Mouse (Mus musculus): ENCODE measurements around the gene Rora.
A peak's percentile ranks its signal among the peaks of the same experiment; 100 is the strongest.

Gene Rora

DNA sequence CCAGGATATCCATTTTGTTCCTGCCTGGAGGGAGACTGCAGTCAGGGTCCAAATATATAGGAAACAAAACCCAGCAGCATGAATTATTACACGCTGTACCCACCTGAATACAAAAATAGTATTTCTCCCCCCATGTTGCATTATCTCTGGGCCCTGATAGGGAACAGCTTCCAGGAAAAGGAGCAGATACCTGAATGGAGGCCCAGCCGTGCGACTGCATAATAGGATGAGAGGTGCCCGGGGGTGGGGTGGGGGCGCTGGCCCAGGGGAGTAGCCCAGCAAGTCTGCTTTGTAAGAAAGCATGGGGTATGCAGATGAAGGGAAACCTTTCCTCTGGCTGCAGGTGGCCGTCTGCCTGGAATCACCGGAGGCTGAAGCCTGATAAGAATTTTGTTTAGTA, 108.1 kb downstream of the Rora start:
- DNase-seq, result no peak

DNA sequence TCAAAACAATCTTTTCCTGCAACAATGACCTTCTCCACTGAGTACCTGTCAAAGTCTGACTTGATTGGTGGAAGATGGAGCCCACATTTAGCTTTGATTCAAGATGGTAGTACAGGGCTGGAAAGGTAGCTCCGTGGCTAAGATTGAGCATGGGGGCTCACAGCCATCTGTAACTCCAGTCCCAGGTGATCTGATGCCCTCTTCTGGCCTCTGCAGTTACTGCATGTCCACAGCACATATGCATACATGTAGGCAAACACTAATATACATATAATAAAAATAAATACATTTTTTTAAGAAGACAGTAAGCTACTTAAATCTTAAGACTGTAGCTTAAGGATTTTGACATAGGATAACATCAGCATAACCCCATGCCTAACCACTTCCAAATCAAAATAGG, 112.0 kb downstream of the Rora start:
- peak; percentile 15 for DNase-seq

DNA sequence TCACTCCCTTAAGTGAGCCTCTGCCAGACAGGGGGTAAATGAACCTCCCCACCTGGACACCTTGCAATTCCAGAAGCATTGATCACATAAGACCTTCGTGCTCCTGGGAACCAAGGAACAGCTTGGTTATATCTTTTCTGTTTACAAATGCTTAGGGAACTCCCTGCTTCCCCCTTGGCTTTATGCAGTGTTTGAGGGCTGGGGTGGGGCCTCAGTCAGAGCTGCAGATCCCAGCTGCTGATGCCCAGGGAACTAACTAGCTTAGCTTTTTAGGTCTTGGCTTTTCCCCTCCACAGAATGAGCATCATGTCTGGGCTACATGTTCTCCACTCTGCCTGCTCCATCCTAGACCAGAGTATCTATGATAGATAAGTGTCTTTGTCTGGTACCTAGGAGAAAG, 116.1 kb downstream of the Rora start:
- DNase-seq, result no peak

DNA sequence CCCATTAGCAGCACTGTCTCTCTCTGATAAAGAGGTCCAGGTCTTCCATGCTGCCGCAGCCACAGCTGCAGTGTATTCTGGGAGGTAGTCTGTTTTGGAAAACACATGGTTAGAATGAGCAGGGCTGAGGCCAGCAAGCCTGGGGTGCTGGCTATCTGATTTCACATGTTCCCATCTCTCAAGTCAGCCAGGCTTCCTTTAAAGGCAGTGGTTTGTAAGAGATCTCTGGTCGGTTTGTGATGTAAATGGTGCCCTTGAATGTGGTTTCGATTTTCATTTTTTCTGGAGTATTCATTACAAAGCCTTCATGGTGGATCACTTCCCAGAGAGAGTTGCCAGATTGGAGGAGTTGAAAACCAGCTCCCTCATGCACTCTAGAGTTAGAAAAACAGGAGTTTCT, 117.8 kb downstream of the Rora start:
- no peak for DNase-seq

DNA sequence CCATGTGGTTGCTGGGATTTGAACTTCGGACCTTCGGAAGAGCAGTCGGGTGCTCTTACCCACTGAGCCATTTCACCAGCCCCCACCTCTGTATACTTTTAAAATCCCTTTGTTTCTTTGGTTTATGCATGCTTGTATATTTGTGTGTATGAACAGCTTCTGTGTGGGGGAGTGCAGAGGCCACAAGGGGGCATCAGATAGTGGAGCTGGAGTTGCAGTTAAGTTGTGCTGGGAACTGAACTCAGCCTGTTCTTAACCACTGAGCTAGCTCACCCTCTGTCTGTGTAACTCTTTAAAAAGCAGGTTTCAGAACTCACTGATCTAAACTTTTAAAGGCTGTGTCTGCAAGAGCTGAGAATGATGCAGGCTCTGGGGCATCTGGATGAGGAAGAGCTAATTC, 120.2 kb downstream of the Rora start:
- DNase-seq, result no peak

DNA sequence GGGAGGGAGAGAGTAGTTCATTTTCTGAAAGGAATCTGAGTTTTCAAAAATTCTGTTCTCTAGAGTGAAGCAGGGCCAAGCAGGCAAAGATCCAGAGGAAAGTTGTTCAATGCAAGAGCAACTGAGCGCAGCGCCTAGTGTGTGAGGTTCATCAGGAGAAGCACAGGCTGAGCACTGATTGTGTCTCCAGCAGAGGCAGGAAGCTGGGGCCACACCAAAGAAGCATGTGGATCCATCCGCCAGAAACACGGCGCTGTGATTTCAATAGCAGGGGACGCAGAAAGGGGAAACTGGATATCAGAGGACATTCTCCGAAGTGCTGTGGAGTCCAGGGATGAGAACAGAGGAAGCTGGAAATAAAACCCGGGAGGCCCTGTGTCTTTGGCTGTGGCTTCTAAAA, 128.4 kb downstream of the Rora start:
- DNase-seq, result no peak

DNA sequence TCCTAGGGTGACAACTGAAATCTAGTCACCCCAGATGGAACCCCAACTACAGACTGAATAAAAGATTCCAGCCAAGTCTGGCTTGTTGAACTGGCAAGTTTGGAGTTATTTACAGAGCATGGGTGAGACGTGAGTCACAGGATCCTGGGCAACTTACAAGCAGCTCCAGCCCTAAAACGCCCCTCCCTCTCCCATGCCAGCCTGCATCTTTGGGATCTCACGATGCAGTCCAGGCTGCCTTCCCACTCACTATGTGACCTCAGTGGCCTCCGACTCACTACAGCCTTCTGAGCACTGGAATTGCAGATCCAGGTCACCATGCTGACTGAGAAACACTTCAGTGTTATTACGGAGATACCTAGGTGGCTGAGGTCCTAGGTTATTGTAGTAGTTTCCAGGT, 129.0 kb downstream of the Rora start:
- no peak for DNase-seq

DNA sequence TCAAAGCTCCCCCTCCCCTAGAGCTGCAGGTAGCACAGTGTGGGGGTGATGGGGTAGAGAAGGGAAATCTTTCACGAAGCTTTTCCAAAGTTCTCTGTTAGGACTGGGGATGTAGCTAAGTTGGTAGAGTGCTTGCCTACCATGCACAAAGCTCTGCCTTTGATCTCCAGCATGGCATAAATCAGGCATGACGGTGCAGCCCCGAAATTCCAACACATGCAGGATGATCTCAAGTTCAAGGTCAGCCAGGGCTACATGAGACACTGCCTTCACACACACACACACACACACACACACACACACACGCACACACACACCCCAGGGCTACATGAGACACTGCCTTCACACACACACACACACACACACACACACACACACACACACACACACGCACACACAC, 129.7 kb downstream of the Rora start:
- no peak for DNase-seq

DNA sequence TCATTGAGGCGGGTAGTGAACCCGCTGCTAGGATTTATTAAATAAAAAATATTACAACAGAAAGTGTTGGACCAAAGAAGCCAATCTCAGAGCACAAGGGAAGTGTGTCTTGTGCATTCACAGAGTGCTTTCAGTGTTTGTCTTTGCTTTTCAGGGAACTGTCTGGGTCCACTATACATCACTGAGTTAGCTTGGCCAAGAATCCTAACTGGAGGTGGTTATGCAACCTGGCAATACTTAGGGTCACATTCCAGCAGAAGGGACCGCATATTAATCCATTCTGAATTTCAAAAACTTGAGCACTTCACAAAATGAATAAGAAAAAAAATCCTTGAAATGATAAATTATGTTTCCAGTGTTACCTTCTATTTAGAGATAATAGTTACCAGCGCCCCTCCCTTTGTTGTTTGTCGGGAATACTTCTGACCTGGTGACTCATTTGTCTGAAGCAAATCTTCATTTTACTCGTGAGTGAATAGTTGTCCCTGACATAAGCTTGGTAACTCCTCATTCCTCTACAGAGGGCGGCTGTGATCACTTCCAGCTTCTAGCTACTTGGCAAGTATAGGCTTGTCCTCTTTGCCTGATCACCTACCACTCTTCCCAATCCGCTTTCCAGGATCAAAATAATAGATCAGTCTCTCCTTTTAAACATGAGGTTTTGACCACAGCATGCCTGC, 133.2 kb downstream of the Rora start:
- DNase-seq, result no peak

DNA sequence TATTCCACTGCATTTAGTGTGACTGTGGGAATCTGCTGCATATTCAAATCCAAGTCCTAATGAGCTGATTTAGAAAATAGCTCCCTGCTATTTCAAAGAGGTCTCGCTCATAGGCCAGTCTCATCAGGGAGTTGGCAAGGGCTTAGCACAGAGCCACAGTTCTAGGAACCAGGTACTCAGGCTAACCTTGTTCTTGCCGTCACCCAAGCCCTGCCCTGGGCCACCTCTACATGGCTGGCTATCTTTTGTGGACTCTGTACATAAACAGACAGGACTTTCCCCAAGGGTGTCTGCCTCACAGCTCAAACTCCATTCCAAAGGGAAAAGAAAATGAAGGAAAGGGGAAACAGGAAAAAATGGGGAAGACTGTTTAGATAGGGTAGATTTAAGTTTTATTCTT, 134.1 kb downstream of the Rora start:
- DNase-seq, result no peak

DNA sequence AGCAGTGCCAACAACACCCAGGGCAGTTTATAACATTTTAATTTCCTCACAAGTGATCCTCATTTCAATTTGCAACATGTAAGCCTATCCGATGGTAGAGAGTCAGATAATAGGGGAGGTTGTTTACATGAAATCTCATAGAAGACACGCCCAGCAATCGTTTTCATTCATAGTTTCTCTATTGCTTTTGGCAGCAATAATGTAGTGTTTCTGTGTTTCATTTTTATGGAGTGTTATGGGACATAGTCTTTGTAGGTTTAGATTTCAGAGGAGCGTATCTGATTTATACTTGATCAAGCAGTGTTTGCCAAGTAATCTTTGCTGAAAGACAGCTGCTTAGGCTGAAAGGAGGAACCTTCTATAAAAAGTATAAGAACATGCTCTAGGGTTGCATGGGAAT, 137.3 kb downstream of the Rora start:
- no peak for DNase-seq

DNA sequence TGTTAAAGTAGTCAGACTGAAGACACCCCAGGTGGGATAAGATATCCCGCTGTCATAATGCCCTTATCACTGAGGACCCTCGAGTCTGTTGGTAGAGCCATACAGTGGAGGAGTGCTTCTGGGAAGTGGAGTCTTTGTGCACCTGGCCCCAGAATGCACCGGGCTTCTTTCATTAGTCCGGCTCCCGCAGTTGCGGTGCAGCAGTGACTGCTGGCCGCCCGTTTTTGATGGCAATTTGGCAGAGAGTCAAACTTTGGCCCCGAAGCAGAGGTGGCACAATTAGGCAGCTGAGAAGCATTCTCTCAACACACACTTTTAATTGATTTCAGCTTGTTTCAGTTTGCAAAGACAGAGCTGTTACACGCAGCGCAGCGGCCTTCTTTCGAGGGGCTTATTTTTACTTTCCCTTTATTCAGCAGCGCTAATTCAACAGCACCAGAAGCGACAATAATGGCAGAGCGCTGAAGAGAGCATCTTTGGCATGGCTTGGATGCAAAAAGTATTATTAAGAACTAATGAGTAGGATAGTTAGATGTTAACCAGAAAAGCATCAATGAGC, 138.5 kb downstream of the Rora start:
- DNase-seq, result no peak

DNA sequence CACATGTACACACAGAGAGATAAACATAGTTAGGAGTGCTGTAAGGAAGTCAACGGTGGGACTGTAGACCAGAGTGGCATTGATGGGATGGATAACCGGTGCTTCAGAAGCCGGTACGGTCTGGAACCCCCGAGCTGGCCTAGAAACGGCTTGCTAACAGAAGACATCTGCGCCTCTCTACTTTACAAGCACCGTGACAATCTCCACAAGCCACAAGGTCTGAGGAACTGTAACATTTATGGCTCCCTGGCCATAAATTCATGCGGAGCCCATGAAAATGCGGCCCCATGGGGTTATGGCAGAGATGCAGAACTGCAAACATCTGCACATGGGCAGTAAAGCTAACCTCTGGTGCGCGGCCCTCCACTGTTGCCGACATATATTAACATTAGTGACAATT, 141.7 kb downstream of the Rora start:
- DNase-seq, result no peak

DNA sequence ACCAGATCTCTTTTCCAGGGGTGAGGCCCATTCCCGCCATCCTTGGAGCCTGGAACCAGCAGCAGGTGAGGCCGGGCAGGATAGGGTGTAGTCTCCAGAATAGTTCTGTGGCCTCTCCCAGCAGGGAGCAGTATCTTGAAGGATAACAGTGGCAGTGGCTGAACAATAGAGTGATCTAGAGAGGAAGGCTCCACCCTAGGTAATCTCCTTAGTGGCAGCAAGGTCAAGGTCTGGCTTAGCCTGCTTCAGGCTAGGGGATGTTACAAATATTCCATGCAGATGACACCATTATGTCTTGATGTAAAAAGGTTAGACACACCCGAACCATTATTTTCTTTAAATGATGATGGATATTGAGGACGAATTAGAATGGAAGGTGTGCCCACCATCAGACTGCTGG, 144.6 kb downstream of the Rora start:
- no peak for DNase-seq

DNA sequence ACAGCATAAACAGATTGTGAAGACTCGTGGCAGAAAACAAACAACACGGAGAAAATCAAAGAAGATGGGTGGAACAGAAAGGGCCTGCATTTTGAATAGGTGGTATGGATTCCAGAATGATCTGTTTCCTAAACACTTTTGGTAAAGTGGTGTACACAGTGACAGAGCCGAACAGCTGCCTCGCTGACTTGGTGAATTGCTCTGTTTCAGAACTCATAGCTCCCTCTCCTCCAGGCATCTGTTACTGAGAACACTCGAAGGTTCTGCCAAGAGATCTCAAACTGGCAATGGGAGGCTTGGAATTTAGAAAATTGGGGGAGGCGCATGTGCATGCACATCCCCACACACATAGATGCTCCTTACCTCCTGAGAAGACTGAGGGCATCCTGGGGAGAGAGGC, 145.5 kb downstream of the Rora start:
- DNase-seq, result no peak

DNA sequence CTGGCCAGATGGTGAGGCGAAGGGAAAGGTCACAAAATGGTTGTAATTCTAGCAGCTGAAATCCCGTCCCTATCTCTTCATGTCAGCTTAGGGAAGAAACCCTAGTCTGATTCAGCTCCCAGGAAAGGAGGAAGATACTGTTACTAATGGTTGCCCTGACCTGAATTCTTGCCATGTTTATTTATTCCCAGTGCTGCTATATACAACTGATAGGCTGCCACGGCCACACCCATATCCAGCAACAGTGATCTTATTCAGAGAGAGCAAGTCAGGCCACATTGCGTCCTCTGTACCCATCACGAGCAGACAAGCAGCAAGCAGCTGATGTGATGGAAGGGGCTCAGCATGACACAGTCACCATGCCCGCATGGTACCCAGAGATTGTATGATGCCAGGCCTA, 150.6 kb downstream of the Rora start:
- DNase-seq, result no peak

DNA sequence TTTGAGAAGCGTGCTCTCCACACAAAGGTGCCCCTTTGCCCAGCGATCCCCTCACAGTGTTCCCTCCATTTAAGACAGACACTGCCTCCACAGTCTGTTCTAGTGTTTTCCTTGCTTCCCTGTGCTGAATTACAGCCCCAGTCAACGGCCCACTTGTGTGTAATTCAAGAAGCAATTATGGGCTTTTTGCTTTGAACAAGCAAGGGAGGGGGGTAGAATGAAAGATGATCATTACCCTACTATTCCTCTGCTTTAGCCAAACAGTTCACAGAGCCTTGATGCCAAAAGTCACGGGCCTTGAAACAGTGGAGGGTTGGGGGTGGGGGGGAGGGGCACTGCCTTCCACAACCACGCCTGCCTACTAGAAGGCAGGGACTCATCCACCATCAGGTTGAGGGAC, 152.2 kb downstream of the Rora start:
- no peak for DNase-seq

DNA sequence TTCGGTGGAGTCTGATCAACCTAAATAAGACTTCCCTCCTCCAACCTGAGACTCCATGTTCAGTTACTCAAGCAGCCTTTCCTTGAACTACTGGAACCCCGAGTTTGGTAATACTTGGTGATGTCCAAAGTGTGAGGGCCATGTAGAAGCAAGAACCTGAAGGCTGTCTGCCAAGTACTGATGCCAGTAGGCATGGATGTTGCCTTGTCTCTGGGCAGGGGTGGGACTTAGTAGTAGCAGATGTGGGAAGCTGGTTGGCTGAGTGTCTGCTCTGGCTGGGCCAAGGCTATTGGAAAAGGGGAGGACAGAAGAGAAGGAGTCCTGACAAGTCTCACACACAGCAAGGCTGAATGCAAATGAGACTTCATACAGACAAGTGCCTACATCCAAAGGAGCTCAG, 154.1 kb downstream of the Rora start:
- no peak for DNase-seq

DNA sequence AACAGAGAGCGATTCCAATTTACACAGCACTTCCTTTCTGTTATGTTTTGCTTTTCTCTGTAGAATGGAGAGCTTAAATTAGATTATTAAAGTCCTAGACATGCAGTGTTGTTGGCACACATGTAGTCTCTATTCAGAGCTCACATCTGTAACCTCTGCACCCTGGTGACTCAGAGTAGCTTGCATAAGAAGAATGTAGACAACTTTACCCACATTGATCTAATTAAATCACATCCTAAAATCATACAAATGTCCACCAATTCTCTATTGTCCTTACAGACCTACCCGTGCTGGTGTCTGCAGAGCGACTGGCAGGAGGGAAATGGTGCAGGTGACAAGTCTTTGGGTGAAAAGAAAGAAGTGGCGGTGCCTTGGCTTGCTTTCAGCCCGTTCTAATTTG, 155.9 kb downstream of the Rora start:
- no peak for DNase-seq

DNA sequence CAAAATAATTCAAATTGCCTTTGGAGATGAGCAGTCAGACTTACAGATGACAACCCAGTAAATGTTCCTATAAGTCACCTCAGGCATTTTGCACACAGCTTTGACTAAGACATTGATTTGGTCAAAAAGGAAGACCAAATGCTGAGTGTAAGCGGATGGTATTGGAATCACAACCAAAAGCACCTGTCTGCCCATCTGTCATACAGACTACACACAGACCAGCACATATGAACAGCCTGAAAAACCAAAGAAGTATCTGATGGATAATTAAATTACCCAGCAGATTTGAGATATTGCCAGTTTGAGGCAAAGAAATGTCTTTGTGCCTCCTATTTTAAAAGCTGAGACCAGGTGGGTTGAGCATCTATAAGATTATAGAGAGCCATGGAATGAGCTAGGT, 161.1 kb downstream of the Rora start:
- DNase-seq, result no peak

DNA sequence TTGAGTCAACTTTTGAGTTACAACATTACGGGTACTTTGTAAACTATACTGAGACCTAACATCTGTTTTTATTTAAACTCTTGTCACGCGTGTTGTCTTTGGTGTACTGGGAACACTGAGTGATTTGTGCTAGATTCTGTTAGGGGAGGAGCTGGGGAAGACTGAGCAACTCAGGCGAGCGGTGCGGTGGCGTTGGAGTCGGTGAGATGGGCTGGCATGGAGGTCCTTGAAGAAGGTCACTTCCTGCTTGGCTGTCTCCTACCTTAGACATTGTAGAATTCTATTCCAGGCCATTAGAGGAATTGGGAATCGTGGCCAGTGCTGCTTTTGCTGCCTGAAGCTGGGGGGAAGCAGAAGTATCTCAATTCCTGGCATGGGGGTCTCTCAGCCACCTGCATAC, 162.3 kb downstream of the Rora start:
- no peak for DNase-seq

DNA sequence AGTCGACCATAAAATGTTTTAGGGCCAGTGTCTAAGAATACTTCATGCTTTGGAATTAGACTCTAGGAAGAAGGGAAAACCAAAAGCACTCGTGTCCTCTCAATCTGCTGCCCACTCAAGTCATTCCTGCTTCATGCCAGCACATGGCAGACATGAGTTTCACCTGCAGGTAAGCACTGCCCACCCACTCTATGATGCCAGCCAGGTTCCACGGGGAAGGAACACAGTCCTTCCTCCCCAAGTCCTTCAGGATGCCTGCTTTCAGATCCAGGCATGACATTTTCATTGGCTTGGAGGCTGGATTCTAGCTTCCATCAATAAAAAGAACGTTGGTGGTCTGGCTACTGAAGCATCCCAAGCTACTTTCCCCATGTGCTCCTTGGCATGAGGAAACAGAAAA, 166.4 kb downstream of the Rora start:
- no peak for DNase-seq

DNA sequence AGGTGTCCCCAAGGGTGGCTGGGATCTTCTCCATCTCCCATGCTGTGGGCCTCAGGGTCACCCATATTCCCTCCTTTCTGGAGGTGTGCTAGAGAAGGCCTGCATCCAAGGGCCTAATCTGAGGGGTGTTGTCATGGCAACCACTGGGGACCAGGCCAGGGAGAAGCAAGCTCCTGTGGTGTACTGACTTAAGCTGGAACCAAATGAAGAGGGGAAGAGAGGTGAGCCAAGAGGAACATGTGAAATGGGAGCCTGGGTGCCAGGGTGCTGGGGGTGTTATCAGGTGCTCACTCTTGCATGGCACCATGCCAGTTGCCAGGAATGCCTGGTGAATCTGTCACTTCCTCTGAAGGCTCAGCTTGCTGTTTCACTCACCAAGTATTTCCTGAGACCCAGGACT, 166.9 kb downstream of the Rora start:
- DNase-seq, result peak; percentile 15

DNA sequence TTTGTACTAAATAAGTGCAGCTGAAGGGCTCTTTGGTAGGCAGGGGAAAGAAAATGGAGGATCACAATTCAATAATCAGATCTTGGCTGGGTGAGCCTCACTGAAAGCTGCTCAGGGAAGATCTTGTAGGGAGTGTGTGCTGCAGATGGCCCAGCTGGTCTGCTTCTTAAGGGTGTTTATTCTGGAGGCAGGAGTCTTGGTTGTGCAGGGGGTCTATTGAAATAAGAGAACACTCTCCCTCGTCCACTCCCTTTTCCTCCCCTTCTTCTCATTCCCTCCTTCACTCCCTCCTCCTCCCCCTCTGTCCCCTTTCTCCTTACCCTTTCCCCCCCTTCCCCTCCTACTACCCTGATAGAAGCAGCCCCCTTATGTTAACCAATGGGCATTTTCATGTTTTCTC, 167.8 kb downstream of the Rora start:
- no peak for DNase-seq

DNA sequence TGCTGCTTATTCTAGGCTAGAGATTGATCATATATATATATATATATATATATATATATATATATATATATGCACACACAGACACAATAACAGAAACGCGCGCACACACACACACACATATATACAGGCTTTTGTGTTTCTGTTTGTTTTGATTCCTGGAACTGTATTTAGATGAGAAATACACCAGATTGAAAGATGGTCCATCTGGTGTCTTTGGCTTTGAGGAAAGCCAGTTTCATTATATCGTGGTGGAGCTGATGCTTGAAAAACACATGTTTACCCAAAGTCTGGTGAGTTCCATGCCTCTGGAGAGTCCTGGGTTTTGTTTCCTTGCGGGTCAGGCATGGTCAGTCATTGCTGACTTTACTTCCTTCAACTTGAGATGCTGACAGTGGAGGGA, 169.7 kb downstream of the Rora start:
- DNase-seq, result no peak

DNA sequence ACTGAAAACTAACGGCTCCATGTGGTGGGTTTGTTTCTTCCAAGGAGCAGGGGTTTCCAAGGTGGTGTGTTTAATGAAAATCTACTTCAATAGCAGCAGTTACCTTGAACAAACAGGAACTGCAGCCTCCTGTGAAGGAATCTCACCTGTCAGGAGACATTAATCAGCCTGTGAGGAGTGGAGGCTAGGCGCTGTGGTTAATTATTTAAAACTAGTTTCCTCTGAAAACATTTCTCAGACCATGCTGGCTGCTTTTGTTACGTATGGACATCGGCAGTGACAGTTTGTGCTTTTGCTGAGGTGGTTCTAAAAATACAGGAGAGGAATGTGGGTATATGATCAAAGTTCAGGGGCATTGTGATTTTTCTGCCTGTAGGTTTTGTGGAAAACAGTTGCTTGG, 171.5 kb downstream of the Rora start:
- DNase-seq, result peak; percentile 56

Measured in kidney, adult 9 months (tissue).